Comparison of ENCODE assay signal across 9 mouse cellular contexts in the genomic region with DNA sequence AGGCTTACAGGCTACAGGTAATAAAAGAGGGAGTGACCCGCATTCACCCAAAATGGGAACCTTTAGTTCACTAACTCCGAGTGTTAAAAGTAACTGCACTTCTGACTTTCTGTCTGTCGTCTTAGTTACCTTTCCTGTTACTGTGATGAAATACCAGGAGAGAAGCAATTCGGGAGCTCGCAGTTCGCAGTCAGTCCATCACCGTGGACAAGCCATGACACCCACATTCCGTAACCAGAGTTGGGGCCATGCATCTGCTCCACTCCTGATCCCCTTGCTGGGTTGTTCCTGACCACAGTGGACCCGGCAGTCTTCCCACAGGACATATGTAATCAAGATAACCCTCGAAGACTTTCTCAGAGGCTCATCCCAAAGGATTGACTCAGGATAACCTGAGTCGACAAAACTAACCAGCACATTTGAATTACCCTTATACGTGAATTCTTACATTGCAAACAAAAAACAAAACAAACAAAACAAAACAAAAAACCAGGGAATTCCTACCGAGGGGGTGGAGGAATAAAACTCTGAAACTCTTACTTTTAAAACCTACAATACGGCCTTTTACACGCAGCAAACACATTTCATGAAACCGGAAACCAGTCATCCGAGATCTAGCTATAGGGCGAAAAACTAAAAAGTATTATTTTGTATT. TPM values are rescaled to one million over a fixed set of nuclear protein-coding genes. Genes with fewer than 3 reads are reported as not detected.
DNase-seq lines count a peak whose midpoint lies in the region; ATAC-seq and TF ChIP-seq lines count a peak whose summit lies in the region.
"Had no signal": no experiment of that assay in that cellular context is flagged by ENCODE, and none has a peak within 500 bp of the region (broad histone marks: within the 10 kb centered on the region; RNA-seq: fewer than 3 reads in every experiment).

No protein-coding gene starts in this region.

- no peak for TF ChIP-seq EP300 in heart, adult 2 months (IDR thresholded peaks at IDR 0.05; ENCODE audit: insufficient read depth, low read depth, low read length)
- TF ChIP-seq EP300 in stomach, postnatal 0 days (optimal IDR thresholded peaks at IDR 0.05): no peak

- peaks cover 2% of the 10 kb centered on the region for H3K4me1 ChIP-seq in heart, adult 2 months (ENCODE audit: control insufficient read depth, insufficient read depth, low read length)
- H3K4me1 ChIP-seq in ES-E14 (ENCODE audit: control insufficient read depth in 2 of 2, insufficient read depth in 2 of 2, low read length in 2 of 2, poor library complexity in 1 of 2): peaks cover 0 to 5% of the 10 kb centered on the region in 2 experiments; a peak in 1 of 4 replicates
- H3K4me1 ChIP-seq in heart, embryonic 15.5 days (replicated peaks): peaks cover 15% of the 10 kb centered on the region
- peaks cover 12% of the 10 kb centered on the region for H3K4me1 ChIP-seq in liver, embryonic 16.5 days (ENCODE audit: control insufficient read depth, low read depth, low read length)
- no peaks in the 10 kb centered on the region for H3K4me1 ChIP-seq in stomach, postnatal 0 days (replicated peaks; ENCODE audit: control insufficient read depth, insufficient read depth)

- no peak for ATAC-seq in heart, embryonic 15.5 days (replicated peaks; ENCODE audit: insufficient number of reproducible peaks, insufficient read depth, low FRiP score, low read depth)
- ATAC-seq in liver, embryonic 16.5 days (ENCODE audit: low read depth): no peak
- ATAC-seq in stomach, postnatal 0 days (ENCODE audit: low FRiP score, low TSS enrichment): no peak

- TF ChIP-seq CTCF in heart, adult 2 months (IDR thresholded peaks at IDR 0.05): no peak
- no peak for TF ChIP-seq CTCF in stomach, postnatal 0 days (IDR thresholded peaks at IDR 0.05; ENCODE audit: low read depth)

- intact Hi-C loops in heart, adult 2 months (cut with DNase I): loop anchor here (2.0 kb wide), 2 partner anchors 13 to 17 kb away; a partner anchor contains a TSS

- peak overlapping the region; percentile 97 for H3K27ac ChIP-seq in heart, adult 2 months
- peak overlapping the region; percentile 59; the same call in 1 of the 2 replicates for H3K27ac ChIP-seq in ES-E14 (ENCODE audit: insufficient read depth, low read depth, low read length, poor library complexity, severe bottlenecking)
- H3K27ac ChIP-seq in heart, embryonic 15.5 days: peak overlapping the region; percentile 94
- peak overlapping the region; percentile 96 for H3K27ac ChIP-seq in liver, embryonic 16.5 days (ENCODE audit: low read length)
- peak overlapping the region; percentile 97 for H3K27ac ChIP-seq in stomach, postnatal 0 days (replicated peaks)

- H3K4me3 ChIP-seq in heart, adult 2 months: peak overlapping the region; percentile 76
- peak overlapping the region; percentile 75 to 80 for H3K4me3 ChIP-seq in ES-E14 (ENCODE audit: insufficient read depth in 1 of 2, low read depth in 1 of 2, low read length in 2 of 2, poor library complexity in 1 of 2, severe bottlenecking in 1 of 2)
- H3K4me3 ChIP-seq in heart, embryonic 15.5 days: peak overlapping the region; percentile 53
- peak overlapping the region; percentile 70 for H3K4me3 ChIP-seq in liver, embryonic 16.5 days (ENCODE audit: low read depth, low read length)
- peak overlapping the region; percentile 48 for H3K4me3 ChIP-seq in stomach, postnatal 0 days (ENCODE audit: low read depth, low read length)

- H3K4me2 ChIP-seq in heart, embryonic 15.5 days: peak overlapping the region; percentile 60
- peak overlapping the region; percentile 76 for H3K4me2 ChIP-seq in liver, embryonic 16.5 days (ENCODE audit: low read depth, low read length)
- H3K4me2 ChIP-seq in stomach, postnatal 0 days (replicated peaks; ENCODE audit: low read depth): peak overlapping the region; percentile 42

- no peaks in the 10 kb centered on the region for H3K79me2 ChIP-seq in heart, adult 2 months (replicated peaks; ENCODE audit: control insufficient read depth, insufficient read depth, low read length)

- peak in 1 of 2 experiments; percentile 50 for DNase-seq in heart, adult 2 months
- no peak for DNase-seq in heart, adult 8-10 months (ENCODE audit: low spot score)
- DNase-seq in ES-E14 (ENCODE audit: low read depth, low spot score): no peak
- DNase-seq in stomach, postnatal 0 days (ENCODE audit: low spot score): no peak
- no peak for DNase-seq in left cerebral cortex, adult 9 months (ENCODE audit: low spot score in 2 of 2)
- no peak for DNase-seq in cerebellum, postnatal 14 days

- H3K27me3 ChIP-seq in heart, adult 2 months (ENCODE audit: control insufficient read depth, insufficient read depth, low read length): no peaks in the 10 kb centered on the region
- peaks cover 6% of the 10 kb centered on the region; the same call in 1 of the 2 replicates for H3K27me3 ChIP-seq in heart, embryonic 15.5 days
- no peaks in the 10 kb centered on the region for H3K27me3 ChIP-seq in liver, embryonic 16.5 days (ENCODE audit: control insufficient read depth, insufficient read depth, low read depth, low read length)
- H3K27me3 ChIP-seq in stomach, postnatal 0 days (ENCODE audit: control insufficient read depth, insufficient read depth, low read length): no peaks in the 10 kb centered on the region
- H3K27me3 ChIP-seq: Patski had no signal

- no peaks in the 10 kb centered on the region for H3K9me3 ChIP-seq in ES-E14 (ENCODE audit: control insufficient read depth, insufficient read depth, low read depth, low read length)
- no peaks in the 10 kb centered on the region for H3K9me3 ChIP-seq in heart, embryonic 15.5 days (replicated peaks)
- H3K9me3 ChIP-seq in liver, embryonic 16.5 days (replicated peaks; ENCODE audit: control insufficient read depth, low read length): no peaks in the 10 kb centered on the region; the same call in 1 of the 2 replicates
- no peaks in the 10 kb centered on the region for H3K9me3 ChIP-seq in stomach, postnatal 0 days (ENCODE audit: control insufficient read depth, low read length)

- peak overlapping the region; percentile 77 for H3K9ac ChIP-seq in heart, adult 2 months (ENCODE audit: low read depth, low read length)
- peak overlapping the region; percentile 92 for H3K9ac ChIP-seq in ES-E14 (ENCODE audit: insufficient read depth, low read depth, low read length, poor library complexity, severe bottlenecking)
- H3K9ac ChIP-seq in heart, embryonic 15.5 days: peak overlapping the region; percentile 61
- H3K9ac ChIP-seq in liver, embryonic 16.5 days (ENCODE audit: low read depth, low read length): peak overlapping the region; percentile 83
- peak overlapping the region; percentile 67 for H3K9ac ChIP-seq in stomach, postnatal 0 days (ENCODE audit: low read length)

- no peak for TF ChIP-seq POLR2A in heart, adult 2 months (IDR thresholded peaks at IDR 0.05; ENCODE audit: insufficient read depth, low read depth, low read length)

- in situ Hi-C loops in ES-E14 (cut with MboI; ENCODE audit: low sequenced_read_pairs in 2 of 2, unreplicated experiment in 2 of 2): no loop called here

- H3K36me3 ChIP-seq in heart, adult 2 months (ENCODE audit: control insufficient read depth, insufficient read depth, low read length): no peaks in the 10 kb centered on the region
- H3K36me3 ChIP-seq in ES-E14 (ENCODE audit: control insufficient read depth, insufficient read depth, low read length, poor library complexity, severe bottlenecking): no peaks in the 10 kb centered on the region
- no peaks in the 10 kb centered on the region for H3K36me3 ChIP-seq in heart, embryonic 15.5 days
- no peaks in the 10 kb centered on the region for H3K36me3 ChIP-seq in liver, embryonic 16.5 days (ENCODE audit: control insufficient read depth, insufficient read depth)
- H3K36me3 ChIP-seq in stomach, postnatal 0 days (ENCODE audit: control insufficient read depth, insufficient read depth, low read length): no peaks in the 10 kb centered on the region

- 26% methylated on average over 18 of the region's 18 CpGs for WGBS in heart, adult 2 months
- WGBS in heart, embryonic 15.5 days: 31% methylated on average over 18 of the region's 18 CpGs
- 28% methylated on average over 18 of the region's 18 CpGs for WGBS in liver, embryonic 16.5 days (ENCODE audit: insufficient replicate concordance)
- whole genome bisulfite sequencing in stomach, postnatal 0 days: 25% methylated on average over 18 of the region's 18 CpGs

TF ChIP-seq in ES-E14, 5 proteins besides CTCF, POLR2A, EP300 and RAD21:
- TF ChIP-seq ZNF384 (IDR thresholded peaks at IDR 0.05; ENCODE audit: low read depth, low read length) (no peak), MAFK (IDR thresholded peaks at IDR 0.05; ENCODE audit: insufficient read depth, low read depth, low read length) (no peak), HCFC1 (IDR thresholded peaks at IDR 0.05; ENCODE audit: borderline replicate concordance, insufficient read depth, low read length) (no peak)

RNA-seq across cellular contexts. Expression of a gene that starts 12.5 kb away (rescaled TPM):
- 10 to 100 TPM; 61.1 to 62.9 TPM for total RNA-seq in heart, adult 2 months (2021)
- polyA plus RNA-seq in heart, adult 2 months (2012; rRNA removed): 19.5 and 35.7 TPM in 2 replicates
- 10 to 100 TPM; 53.9 to 86.8 (median 74.8) TPM for total RNA-seq in heart, adult 8-10 months (2022)
- total RNA-seq in ES-E14 (2012; rRNA removed): 212 and 245 TPM in 2 replicates
- polyA plus RNA-seq in heart, embryonic 15.5 days (2015; fragmentation: Nextera tagmentation; extraction: Ambion mirVana): 231 and 256 TPM in 2 replicates
- 216 and 237 TPM in 2 replicates for polyA plus RNA-seq in liver, embryonic 16.5 days (2015; fragmentation: Nextera tagmentation; extraction: Ambion mirVana)
- polyA plus RNA-seq in stomach, postnatal 0 days (2015; fragmentation: Nextera tagmentation; extraction: Ambion mirVana): 146 and 158 TPM in 2 replicates

RNA-seq across cellular contexts. Expression of a gene that starts 13.7 kb away (rescaled TPM):
- total RNA-seq in heart, adult 2 months (2021): 1 to 10 TPM; 1.9 to 3.0 TPM
- 1.9 and 2.7 TPM in 2 replicates for polyA plus RNA-seq in heart, adult 2 months (2012; rRNA removed)
- 1 to 10 TPM; 1.7 to 2.7 (median 2.1) TPM for total RNA-seq in heart, adult 8-10 months (2022)
- total RNA-seq in ES-E14 (2012; rRNA removed): 3.6 and 5.7 TPM in 2 replicates
- polyA plus RNA-seq in heart, embryonic 15.5 days (2015; fragmentation: Nextera tagmentation; extraction: Ambion mirVana): 3.1 and 3.2 TPM in 2 replicates
- polyA plus RNA-seq in liver, embryonic 16.5 days (2015; fragmentation: Nextera tagmentation; extraction: Ambion mirVana): 2.2 TPM in 2 replicates
- 6.3 and 6.8 TPM in 2 replicates for polyA plus RNA-seq in stomach, postnatal 0 days (2015; fragmentation: Nextera tagmentation; extraction: Ambion mirVana)
